Mouse (Mus musculus): ENCODE data around the gene B3gntl1. TPM values are rescaled to one million over a fixed set of nuclear protein-coding genes. Genes with fewer than 3 reads are reported as not detected.
A peak's percentile ranks its signal among the peaks of the same experiment; 100 is the strongest.

The B3gntl1 gene
- total RNA-seq, 2 experiments from 2014 or later: 5.7 to 7.1 TPM

DNA sequence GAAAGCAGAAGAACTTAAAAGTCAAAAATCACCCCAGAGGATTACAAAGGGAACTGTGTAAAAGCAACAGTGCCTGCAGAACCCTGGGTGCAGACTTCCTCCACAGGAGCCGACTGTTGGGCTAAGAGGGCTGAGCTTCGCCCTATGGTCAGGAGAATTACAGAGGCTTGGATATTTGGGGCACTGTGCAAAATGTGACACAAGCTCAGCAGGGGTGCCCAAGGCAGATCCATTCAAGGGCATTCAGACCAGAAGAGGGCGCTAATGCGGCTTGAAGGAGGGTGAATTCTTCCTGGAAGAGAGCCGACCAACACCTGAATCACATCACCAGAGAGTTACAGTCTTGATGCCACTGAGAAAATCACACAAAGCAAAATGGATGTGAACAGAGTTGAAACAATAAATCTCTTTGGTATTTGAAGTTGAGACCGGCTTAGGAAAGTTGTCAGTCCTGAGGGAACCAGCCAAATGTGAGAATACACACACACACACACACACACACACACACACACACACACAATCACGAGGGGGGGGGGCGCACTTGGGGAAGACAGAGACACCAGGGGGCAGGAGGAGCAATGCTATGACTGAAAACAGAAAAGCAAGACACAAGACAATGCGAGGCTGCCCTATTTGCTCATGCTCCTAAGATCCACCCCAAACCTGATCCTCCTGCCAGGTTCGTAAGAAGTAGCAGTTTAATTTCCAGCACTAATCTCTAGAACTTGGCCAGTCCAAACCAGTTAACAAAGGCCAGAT, 20.2 kb downstream of the B3gntl1 start:
- intact Hi-C loops (cut with DNase I): loop anchor here (5.0 kb wide), 1 partner anchor 155 kb away; no protein-coding TSS in a partner anchor
- DNase-seq (ENCODE audit: low spot score in 2 of 2): peak; percentile 57 to 73

- intact Hi-C loops (cut with DNase I): loop anchor here (5.0 kb wide), 1 partner anchor 155 kb away; no protein-coding TSS in a partner anchor
- no peak for DNase-seq (ENCODE audit: low spot score in 2 of 2)
Observed at GRCm38 (mm10) chr11:121651983-121652382, 21.0 kb downstream of the B3gntl1 start.

GRCm38 (mm10) chr11:121651556-121651955, 21.4 kb downstream of the B3gntl1 start:
- intact Hi-C loops (cut with DNase I): loop anchor here (5.0 kb wide), 1 partner anchor 156 kb away; no protein-coding TSS in a partner anchor
- no peak for DNase-seq (ENCODE audit: low spot score in 2 of 2)

DNA sequence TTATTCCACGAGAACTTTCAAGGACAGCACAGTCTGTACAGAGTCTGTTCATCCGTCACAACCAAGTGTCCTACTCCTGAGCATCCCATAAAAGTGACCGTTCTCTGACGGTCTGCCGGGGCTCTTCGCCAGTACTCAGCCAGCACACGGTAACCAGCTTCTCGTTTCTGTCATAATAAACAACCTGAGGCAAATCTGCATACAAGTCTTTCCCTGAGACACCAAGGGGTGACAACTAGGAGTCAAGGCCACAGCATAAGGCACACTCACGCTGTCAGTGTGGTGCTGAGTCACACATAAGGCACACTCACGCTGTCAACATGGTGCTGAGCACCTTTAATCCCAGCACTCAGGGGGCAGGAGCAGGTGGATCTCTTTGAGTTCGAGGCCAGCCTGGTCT, 22.3 kb downstream of the B3gntl1 start:
- intact Hi-C loops (cut with DNase I): loop anchor here (5.0 kb wide), 1 partner anchor 157 kb away; no protein-coding TSS in a partner anchor
- DNase-seq (ENCODE audit: low spot score in 2 of 2): no peak

DNA sequence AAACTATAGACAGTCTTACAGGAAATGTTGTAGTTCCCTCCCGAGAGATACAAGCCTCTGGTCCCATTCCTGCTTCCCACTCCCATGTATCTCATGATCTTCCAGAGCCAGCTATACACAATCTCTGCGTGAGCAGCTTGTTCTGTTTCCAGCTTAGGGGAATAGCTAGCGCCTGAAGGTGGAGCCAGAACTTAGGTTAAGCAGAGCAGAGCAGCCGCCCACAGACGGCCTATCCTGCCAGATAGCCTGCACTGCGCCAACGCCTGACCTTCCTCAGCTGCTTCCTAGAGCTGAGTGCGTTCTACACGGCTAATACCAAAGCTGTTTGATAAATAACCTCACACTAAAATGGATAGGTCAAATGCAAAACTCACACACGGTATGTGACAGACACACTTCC, 23.1 kb downstream of the B3gntl1 start:
- DNase-seq (ENCODE audit: low spot score in 2 of 2): peak in 1 of 2 experiments; percentile 28

DNA sequence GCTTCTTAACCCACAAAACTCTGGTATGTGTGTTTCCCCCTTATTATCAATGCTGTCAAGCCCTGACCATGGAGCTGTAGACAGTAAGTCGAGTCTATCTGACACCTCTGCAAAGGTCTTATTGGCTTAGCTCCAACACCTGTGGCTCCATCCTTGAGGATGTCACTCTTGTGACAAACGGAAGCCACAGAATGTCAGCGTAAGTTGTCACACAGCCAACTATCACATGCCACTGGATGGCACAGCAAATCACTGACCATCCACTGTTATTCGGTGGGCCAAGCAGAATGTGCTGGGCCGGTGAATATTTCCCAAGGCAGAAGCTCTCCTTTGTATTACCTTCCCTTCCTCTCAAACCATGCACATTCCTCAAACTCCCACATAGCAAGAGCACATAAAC, 24.8 kb downstream of the B3gntl1 start:
- DNase-seq (ENCODE audit: low spot score in 2 of 2): no peak
- intact Hi-C loops (cut with DNase I): no loop called here

More for the DNA sequence above, 23.1 kb downstream of the B3gntl1 start:
- intact Hi-C loops (cut with DNase I): loop anchor here (5.0 kb wide), 1 partner anchor 157 kb away; no protein-coding TSS in a partner anchor

- DNase-seq (ENCODE audit: low spot score in 2 of 2): no peak
- intact Hi-C loops (cut with DNase I): no loop called here
Observed at GRCm38 (mm10) chr11:121647321-121647720, 25.6 kb downstream of the B3gntl1 start.

- DNase-seq (ENCODE audit: low spot score in 2 of 2): no peak
- intact Hi-C loops (cut with DNase I): no loop called here
Observed at GRCm38 (mm10) chr11:121645394-121645793, 27.6 kb downstream of the B3gntl1 start.

GRCm38 (mm10) chr11:121641501-121642145, 31.3 kb downstream of the B3gntl1 start:
- DNase-seq (ENCODE audit: low spot score in 2 of 2): no peak
- intact Hi-C loops (cut with DNase I): no loop called here

DNA sequence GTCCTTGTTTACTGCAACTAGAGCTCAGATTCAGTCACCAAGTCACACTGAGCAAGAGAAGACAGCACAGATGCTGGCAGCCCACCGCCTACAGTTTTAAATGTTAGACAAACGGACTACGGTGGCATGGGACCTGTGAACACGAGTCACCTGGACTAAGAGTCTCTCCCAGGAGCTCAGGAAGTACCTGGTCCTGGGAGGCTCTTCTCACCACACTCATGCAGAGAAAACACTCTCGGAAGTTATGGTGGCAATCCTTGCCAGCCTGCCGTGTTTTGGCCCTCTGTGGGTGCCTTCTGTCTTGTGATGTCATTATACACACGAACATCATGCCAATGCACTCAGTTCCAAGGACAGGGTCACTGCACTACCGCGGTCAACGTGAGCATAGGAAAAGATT, 36.3 kb downstream of the B3gntl1 start:
- intact Hi-C loops (cut with DNase I): no loop called here
- DNase-seq (ENCODE audit: low spot score in 2 of 2): no peak

GRCm38 (mm10) chr11:121631410-121631809, 41.5 kb downstream of the B3gntl1 start:
- intact Hi-C loops (cut with DNase I): loop anchor here (5.0 kb wide), 1 partner anchor 176 kb away; no protein-coding TSS in a partner anchor
- DNase-seq (ENCODE audit: low spot score in 2 of 2): no peak

DNA sequence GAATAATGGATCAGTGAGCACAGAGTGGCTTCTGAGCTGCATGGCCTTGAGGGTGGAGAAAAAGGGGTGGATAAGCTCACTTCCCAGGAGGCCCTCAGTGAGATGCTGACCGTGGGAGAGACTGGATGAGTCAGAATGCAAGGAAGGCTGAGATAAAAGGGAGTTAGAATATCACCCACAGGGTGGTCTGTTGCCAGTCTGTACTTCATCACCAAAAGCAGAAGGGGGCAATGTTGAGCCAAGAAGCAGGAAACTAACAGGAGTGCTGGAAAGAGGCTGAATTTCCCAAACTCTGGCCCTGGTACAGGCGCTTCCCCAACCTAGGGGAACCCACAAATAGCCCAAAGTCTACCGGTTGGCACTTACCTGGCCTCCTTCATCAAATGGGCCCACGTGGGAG, 42.5 kb downstream of the B3gntl1 start:
- intact Hi-C loops (cut with DNase I): loop anchor here (5.0 kb wide), 1 partner anchor 177 kb away; no protein-coding TSS in a partner anchor
- DNase-seq (ENCODE audit: low spot score in 2 of 2): no peak

- DNase-seq (ENCODE audit: low spot score in 2 of 2): no peak
- intact Hi-C loops (cut with DNase I): no loop called here
Observed at GRCm38 (mm10) chr11:121629529-121629928, 43.4 kb downstream of the B3gntl1 start.

DNA sequence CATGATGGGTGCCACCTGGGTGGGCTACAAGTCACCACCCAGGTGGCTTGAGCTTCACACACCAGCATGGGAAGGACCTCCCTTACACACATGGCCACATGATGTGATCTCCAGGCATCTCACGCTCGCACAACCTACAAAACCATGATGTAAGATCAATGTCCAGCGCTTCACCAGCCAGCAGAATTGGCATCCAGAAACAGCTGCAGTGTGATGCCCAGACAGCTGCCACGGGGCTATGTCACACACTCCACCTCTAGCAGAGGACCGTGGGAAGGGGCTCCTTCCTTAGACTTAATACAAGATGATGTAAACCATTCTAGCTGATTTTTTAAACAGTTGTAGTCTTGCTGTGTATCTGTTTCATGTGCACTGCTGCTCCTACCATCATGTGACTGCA, 45.4 kb downstream of the B3gntl1 start:
- DNase-seq (ENCODE audit: low spot score in 2 of 2): no peak
- intact Hi-C loops (cut with DNase I): no loop called here

DNA sequence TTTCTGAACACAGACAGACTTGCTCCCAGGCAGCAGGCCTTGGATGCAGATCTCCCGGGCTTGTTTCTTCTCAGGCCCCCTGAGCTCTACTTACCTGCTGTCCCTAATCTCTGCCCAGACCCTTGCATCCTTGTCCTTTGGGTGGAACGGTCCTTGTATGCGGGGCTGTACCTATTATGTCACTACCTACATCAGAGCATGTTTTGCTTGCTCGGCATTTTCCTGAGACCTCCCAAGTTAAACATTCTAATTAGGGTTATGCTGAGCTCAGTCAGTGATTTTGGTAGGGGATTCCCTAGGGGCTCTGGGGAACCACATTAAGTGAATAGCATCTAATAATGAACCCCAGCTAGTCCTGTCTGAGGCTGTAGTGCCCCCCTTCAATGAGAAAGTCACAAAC, 47.9 kb downstream of the B3gntl1 start:
- intact Hi-C loops (cut with DNase I): no loop called here
- no peak for DNase-seq (ENCODE audit: low spot score in 2 of 2)

DNA sequence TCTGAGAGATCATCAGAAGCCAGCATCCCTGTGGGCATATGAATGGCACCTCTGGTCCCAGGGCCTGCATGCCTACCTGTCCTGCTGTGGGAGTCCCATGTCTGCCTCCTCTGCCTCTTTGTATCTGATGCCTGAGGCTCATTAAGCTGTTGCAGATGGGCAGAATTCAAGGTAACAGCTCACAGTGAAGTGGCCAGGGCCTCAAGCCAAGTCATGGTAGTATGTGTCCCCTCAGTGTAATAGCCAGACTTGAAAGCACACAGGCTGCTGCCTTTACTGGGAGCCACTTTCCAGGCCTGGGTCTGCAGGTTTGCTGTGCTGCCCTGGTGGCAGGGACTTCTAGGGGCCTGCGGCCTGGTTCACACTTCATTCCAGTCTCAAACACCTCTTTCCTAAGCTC, 55.6 kb downstream of the B3gntl1 start:
- intact Hi-C loops (cut with DNase I): no loop called here
- DNase-seq (ENCODE audit: low spot score in 2 of 2): no peak

- DNase-seq (ENCODE audit: low spot score in 2 of 2): no peak
- intact Hi-C loops (cut with DNase I): no loop called here
Observed at GRCm38 (mm10) chr11:121616501-121616900, 56.5 kb downstream of the B3gntl1 start.

DNA sequence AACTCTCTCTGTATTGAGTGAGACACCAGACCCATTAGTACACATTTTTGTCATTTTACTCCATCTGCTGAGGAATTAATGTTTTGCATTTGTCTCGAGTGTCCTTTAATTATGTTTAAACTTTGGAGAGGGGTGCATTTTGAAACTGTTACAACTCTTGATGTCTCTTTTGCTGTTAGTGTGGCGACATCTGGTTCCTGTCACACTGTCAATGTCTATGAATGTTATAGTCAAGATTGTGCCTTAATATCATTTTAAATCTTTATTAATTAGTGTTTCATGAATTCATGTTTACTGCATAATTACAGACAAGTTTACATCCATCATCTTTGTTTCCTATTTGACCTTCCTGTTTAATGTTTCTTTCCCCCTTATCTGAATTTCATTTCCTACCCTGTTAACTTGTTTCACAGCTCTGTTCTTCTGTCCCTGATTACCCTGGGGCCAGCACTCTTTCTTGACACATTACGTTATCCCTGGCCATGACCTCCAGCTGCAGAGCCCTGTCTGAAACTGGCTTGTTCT, 56.9 kb downstream of the B3gntl1 start:
- intact Hi-C loops (cut with DNase I): no loop called here
- DNase-seq (ENCODE audit: low spot score in 2 of 2): no peak

GRCm38 (mm10) chr11:121610976-121611375, 62.0 kb downstream of the B3gntl1 start:
- intact Hi-C loops (cut with DNase I): no loop called here
- DNase-seq (ENCODE audit: low spot score in 2 of 2): no peak

DNA sequence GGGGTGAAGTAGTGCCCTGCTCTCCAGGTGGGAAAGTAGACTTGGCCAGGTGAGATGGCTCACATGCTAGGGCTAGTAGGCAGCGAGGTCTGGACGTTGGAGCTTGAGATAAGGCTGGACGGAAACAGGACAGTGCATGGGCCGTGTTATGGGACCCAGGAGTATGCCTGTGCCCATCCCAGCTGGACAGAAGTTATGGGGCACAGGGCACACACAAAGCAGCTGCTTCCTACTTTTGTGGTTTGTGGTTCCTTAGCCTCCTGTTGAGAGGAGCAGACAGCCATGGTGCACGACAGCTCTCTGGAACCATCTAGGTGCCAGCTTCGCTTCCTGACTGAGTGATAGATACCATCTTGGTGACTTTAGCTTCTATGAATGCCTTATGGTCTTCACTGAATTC, 67.3 kb downstream of the B3gntl1 start:
- DNase-seq (ENCODE audit: low spot score in 2 of 2): no peak
- intact Hi-C loops (cut with DNase I): no loop called here
